Mouse (Mus musculus): Measurements from ENCODE around the gene Faf1.
A peak's percentile ranks its signal among the peaks of the same experiment; 100 is the strongest.
"Not testable (repeated sequence)": the region's sequence is repeated elsewhere in the genome, so short reads cannot be mapped to it uniquely, and the experiment has no call there.

The Faf1 gene

GRCm38 (mm10) chr4:109665982-109666460 lies 10.4 kb upstream of the Faf1 start:
- DNase-seq: peak; percentile 43 to 61

- DNase-seq: peak; percentile 80 to 88
Measured at GRCm38 (mm10) chr4:109666461-109667269, 9.7 kb upstream of the Faf1 start, which contains the start of gene Cdkn2c. TSS of gene Cdkn2c (minus strand) at chr4:109667189.

DNA sequence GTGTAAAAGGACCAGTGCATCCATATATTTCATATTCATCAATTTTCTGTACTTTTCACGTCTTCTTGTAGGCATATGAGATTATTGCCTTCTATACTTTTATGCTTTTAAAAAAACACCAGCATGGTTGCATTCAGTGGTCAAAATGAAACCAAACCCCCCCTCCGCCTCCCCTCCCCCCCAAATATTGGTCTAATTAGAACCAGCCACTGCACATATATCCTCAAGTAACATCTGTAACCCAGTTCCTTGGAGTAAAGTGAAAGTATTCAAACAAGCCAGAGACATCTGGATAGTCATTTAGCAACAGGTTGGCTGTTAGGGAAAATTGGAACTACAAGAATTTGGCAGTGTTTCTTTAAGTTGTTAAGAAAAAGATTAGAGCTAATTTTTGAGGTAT lies 8.9 kb upstream of the Faf1 start:
- no peak for DNase-seq

GRCm38 (mm10) chr4:109670213-109670612 lies 6.2 kb upstream of the Faf1 start:
- no peak for DNase-seq

GRCm38 (mm10) chr4:109671941-109672340 lies 4.4 kb upstream of the Faf1 start:
- DNase-seq: no peak

GRCm38 (mm10) chr4:109674097-109674496 lies 2.3 kb upstream of the Faf1 start:
- DNase-seq: no peak

- no peak for DNase-seq
Measured at GRCm38 (mm10) chr4:109677221-109677620, 833 bp downstream of the Faf1 start.

DNA sequence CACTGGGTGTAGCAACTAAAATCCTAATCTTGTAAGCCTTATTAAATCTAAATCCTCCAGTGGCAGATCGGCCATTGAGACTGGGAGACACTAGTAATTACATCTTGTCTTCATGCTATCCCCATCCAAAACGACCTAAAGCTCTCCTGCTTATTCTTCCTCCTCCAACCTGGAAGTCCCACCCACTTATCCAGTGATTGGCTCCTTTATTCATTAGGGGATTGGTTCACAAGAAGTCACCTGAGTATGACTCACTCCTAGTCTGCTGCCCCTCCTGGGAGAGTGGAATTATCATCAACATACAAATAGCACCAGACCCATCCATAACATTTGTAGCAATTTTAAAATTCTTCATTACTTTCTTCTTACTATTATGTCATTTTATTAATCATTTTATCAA lies 7.2 kb downstream of the Faf1 start:
- DNase-seq: no peak

DNA sequence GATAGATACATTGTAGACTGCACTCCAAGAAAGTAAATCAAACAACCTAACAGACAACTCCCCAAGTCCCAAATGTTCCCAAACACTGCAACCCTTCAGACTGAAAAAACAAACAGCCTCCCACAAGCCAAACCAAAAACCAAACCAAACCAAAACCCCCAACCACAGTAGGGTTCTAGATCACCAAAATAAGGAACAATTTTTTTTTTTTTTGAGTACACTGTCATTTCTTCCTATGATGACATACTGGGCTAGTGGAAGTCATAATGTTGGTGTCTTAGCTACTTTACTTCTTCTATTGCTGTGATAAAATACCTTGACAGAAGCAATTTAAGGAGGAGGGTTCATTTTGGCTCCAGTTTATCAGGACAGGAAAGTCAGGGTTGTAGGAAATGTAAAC lies 16.3 kb downstream of the Faf1 start:
- no peak for DNase-seq

- DNase-seq: not testable (repeated sequence)
Measured at GRCm38 (mm10) chr4:109700727-109701126, 24.3 kb downstream of the Faf1 start.

DNA sequence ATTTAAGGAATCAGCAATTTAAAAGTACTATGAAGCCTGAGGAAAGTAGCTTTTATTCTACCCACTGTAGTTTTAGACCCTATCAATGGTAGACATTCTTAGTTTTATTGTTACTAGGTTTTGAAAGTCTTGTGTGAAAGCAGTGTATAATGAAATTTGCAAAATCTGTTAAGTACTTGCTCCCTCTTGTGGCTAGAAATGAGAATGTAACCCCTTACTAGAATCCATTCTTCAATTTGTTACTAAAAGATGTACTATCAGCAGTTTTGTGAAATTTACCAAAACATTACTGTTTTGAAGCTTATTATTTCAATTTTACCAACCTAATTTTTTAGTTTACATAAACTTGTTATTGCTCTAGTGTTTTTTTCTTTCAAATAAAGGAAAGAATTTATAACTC lies 27.2 kb downstream of the Faf1 start:
- no peak for DNase-seq

DNA sequence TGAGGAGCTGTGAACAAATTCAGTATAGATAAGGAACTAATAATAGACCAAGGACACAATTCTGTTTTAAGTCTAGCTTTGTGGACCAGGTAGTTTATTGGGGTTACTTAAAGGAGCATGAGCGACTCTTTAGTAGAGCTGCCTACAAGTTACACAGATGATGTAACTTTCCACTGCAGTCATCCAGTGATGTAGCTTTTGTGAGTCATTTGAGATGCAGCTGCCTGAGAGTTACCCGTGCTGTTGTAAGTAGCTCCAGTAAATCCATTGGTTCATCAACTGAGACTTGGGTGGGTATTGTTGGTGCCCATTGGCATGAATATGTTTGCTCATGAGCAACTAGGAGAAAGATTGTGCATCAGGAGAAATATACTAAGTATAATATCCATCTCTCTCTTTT lies 29.0 kb downstream of the Faf1 start:
- no peak for DNase-seq

DNA sequence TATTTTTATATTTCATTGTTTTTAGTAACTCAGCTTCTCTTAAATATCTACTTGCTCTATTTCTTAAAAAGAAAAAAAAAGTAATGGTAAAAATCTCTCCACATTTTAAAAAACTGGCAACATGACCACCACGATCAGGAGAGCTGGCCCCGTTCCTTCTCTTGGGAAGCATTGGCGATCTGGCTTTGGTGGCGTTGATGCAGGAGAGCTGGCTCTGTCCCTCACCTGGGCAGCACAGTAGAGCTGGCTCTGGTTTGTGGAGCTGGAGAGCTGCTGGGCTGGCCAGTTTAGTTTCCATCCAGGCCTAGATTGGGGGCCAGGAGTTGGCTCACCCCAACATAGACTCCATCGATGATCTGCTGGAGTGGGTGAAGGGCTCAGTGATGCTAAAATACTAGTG lies 42.9 kb downstream of the Faf1 start:
- no peak for DNase-seq

DNA sequence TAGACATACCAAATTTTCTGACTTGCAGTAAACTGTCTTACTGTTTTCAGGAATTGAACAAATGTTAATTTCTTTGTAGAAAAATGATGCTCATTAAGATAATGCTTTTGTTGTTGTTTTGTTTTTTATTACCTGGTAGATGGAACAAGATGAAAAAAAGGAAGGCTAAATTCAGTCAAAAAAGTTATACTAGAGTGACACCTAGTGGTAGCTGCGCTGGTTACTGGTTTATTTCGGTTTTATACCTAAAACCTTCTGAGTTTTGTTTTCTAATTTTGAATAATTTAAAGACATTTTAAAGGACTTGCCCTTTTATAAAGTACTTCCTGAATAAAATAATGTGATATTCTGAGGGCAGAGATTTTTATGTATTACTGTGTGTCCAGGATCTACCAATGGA lies 52.9 kb downstream of the Faf1 start:
- peak in 1 of 2 experiments; percentile 18 for DNase-seq

DNA sequence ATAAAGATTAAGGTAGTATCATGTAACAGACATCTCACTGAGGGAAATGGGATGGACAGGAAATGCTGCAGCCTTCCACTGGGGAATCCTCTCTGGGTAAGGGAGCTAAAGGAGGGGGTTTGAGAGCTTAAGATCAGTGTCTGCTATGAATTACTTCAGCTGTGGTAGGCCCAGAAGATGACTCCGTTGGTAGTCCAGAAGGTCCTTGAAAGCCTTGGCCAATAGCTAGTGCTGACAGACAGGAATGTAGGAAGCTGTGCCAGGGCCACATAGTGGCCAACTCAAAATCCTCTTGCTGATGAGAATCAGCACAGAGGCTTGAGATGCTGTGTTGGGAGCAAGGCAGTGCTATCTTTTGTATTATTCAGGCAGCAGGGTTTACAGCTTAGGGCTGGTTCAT lies 59.4 kb downstream of the Faf1 start:
- no peak for DNase-seq

- no peak for DNase-seq
Measured at GRCm38 (mm10) chr4:109743984-109744383, 67.6 kb downstream of the Faf1 start.

DNA sequence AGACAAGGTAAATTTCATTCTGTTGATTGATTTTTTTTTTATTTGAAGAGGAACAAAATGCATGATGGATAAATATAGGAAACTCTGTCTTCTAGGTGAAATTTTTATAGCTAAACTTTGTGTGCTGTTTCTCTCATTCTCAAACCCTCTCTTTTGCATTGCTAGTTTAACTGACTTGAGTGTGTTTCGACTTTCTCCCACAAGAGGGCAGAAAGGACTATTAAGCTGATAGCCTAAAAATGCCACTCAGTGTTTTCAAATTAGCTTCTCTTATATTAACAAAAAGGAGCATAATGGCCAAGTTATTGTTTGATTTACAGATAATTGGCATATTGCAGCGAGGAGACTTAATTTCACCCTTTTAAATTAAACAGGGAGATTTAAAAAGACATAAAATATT lies 82.6 kb downstream of the Faf1 start:
- DNase-seq: peak in 1 of 2 experiments; percentile 22

DNA sequence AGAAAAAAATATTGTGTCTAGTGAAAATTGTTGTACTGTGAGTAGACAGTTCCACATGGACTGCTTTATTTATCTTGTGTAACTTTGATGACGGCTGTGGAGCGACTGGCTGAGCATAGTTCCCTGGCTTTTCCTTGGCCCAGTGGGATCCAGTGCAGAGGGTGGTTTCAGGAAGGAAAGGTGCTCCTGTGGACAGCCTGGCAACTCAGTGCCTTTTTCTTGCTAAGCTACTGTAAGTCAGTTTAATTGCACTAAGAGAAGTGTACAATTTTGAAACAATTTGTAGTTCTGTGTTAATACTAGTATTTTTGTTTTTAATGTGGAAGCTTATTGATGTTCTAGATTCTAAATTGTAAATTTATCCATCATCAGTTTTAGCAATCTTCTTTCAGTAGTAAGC lies 83.5 kb downstream of the Faf1 start:
- no peak for DNase-seq

- no peak for DNase-seq
Measured at GRCm38 (mm10) chr4:109760501-109760900, 84.1 kb downstream of the Faf1 start.

DNA sequence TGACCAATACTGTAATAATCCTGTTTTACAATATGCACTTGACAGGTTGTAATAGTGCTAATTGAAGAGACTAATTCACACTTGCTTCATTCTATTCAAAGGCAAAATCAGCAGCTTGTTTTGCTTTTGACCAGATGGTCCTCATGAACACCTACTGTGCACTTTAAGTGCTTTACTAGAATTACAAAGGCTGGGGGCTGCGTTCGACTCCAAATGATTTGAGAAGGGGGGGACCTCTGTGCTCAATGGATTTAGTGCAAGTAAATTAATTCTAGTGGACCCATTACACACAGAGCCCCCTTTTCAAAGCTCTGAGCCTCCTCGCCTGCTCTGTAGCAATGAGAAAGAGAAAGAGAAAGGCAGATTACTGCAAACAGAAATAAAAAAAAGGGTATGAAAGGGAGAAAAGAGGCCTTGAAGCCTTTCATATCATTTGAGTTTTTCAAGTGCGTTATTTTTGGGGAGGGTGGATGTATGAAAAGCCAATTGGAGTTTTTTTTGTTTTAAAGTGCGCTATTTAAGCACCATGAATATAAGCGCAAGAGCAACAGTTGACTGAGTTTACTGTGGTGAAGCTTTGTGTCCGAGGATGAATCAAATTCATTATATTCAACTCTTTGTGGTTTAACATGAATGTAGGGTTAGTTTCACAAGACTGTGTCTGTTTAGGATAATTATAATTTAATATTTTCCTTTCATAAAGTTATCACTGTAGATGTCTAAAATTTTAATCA lies 86.5 kb downstream of the Faf1 start:
- DNase-seq: no peak

GRCm38 (mm10) chr4:109769071-109769470 lies 92.7 kb downstream of the Faf1 start:
- DNase-seq: no peak

GRCm38 (mm10) chr4:109782577-109783114 lies 106.3 kb downstream of the Faf1 start:
- DNase-seq: no peak

DNA sequence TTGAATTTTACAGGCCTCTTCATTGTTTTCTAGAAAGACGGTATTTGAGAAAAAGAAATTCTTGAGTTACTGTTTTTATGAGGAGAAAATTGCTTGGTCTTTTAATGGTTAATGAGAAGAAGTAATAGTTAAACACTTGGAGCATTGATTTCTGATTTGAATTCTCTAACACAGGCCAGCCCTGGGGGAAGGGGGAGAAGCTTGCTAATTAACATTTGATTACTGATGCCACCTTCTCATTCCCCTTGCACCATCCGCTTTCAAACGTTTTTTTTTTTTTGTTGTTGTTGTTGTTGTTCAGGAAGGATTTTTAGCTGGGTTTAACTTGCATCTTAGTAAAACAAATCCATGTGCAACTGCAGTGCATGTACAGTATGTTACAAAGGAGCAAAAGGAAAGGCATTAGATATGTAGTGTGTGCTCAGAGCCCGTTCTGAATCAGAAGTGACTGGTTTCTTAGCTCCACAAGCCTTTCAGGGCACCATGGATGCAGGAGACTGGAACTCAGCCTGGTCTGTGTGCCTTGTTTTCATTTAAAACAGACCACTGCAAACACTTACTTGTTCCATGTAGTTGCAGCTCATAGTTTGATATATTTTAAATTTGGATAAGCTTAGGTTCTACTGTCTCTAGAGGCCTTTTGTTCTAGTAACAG lies 113.1 kb downstream of the Faf1 start:
- no peak for DNase-seq
